Mouse (Mus musculus) ovary, adult 18-20 months (tissue): ENCODE data around the gene Abca8b.
"Not testable (repeated sequence)": the region's sequence is repeated elsewhere in the genome, so short reads cannot be mapped to it uniquely, and the experiment has no call there.

ENCODE experiments used
- DNase-seq: peaks from one replicate; pipeline ENCODE4 v3.0.0; 2022; ENCODE audit warnings: low spot score, mixed read lengths

Gene Abca8b

DNA sequence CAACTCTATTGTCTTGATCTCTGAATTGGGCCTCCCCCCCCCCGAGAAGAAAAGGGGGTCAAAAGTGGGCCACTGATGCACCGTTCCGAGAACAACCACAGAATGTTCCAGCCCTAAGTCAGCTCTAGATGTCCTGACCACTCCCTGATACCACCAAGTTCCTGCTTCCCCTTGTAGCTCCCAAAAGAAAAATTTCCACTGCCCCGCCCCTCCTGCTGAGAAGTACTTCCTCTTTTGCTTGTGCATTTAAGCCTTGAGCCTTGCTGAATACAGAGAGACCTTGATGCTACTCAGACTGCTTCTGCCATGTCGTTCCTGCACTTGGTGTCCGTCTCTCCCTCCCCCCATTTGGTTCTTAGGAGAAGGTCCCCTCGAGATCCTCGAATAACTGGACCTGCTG lies 82.5 kb downstream of the Abca8b start:
- not testable (repeated sequence) for DNase-seq

DNA sequence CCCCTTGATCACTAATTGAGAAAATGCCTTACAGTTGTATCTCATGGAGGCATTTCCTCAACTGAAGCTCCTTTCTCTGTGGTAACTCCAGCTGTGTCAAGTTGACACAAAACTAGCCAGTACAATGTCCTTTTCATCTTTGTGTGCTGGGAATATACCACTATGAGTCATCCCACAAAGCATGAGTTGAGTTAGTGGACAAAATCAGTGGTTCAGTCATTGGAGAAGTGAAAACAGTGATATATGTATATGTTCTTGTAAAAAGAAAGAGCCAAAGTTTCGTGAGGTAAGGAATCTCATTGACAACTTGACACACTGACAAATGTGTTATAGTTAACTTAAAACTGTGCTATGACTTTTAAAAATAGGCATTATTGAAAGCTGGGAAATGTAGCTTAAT lies 83.5 kb downstream of the Abca8b start:
- not testable (repeated sequence) for DNase-seq

- no peak for DNase-seq
Observed at GRCm38 (mm10) chr11:109909801-109910200, 85.8 kb downstream of the Abca8b start.

- DNase-seq, result peak; percentile 5
Observed at GRCm38 (mm10) chr11:109908207-109909031, 87.2 kb downstream of the Abca8b start.

GRCm38 (mm10) chr11:109907508-109907907 lies 88.1 kb downstream of the Abca8b start:
- no peak for DNase-seq

GRCm38 (mm10) chr11:109902616-109903598 lies 92.7 kb downstream of the Abca8b start:
- DNase-seq, result no peak

GRCm38 (mm10) chr11:109900491-109901241 lies 95.0 kb downstream of the Abca8b start:
- no peak for DNase-seq

GRCm38 (mm10) chr11:109898791-109899467 lies 96.7 kb downstream of the Abca8b start:
- DNase-seq, result no peak

DNA sequence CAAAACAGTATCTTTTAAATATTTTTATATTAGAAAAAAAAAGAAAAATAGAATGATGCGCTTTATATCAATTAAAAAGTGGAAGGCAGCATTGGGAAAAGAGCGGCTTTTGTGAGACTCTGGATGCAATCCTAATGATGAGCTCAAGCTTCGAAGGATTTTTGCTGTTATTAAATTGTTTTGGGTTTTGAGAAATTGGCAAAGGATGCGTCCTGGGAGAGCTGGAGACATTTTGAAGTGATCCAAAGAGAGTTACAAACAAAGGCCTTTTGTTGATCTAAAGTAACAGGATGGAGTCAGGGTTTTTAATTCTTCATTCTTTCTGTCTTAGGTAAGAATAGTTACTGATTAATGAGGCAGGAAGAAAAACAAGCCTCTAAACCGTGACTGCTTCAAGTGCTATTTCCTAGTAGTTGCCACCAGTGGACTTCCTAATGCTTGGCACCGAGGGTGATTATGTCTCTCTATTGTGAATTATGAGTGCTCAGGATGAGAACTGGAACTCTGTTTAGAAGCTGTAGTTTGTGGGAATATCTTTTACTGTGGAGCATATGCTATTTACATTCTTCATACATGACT lies 99.6 kb downstream of the Abca8b start:
- DNase-seq, result no peak

DNA sequence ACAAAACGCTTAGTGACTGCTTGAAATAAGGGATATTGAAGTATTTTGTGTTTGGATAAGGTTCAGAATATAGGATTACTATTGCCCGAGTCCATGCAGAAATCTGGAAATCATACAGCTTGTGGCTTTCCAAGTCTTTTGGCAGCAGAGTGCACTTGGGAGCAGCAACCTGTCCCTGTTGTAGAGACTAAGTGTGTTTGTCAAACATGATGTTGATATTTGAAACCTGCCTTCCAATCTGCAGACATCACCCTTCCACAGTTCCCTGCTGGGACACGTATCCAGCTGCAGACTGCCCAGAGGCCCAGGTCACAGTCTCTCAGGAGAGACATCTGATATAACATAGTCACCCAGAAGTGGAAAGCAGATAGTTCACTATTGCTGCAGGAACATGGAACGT lies 100.1 kb downstream of the Abca8b start:
- no peak for DNase-seq

DNA sequence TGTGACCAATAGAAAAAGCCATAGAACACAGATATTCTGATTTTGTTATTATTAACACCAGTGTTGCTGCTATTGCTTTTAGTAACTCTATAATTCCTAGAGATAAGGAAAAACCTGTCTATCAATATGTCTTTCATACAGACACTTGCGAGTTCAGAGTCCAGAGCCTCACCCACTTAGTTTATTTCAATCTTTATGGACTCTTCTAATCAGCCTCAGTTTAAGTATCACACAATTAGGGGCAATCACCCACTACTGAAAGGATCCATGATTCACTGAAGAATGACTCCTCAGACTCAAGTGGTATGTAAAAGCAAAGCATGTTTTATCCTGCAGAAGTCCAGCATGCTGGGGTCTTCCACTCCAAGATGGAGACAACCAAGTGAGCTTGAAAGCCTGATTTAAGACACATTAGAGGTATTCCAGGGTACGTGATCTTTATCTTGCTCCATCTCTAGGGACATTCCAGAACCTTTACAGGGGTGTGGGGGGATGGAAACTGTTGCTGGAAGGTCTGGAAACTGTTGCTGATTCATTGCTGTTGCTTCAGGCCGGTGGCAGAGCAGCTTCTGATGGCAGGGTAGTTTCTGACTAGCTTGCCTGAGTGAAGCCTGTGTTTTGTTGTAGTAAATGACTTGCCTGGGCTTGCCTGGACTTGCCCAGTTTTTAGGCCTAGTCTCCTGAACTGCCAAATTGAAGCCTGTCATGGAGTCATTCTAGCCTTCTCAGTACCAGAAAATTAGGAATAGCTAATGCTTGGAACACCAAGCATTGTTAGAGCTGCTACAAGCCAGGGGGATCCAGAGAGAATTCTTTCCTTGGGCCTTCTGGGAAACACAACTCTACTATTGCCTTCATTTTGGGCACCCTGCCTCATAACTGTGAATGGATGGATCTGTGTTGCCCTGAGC lies 101.5 kb downstream of the Abca8b start:
- DNase-seq, result no peak

GRCm38 (mm10) chr11:109891989-109892386 lies 103.7 kb downstream of the Abca8b start:
- peak; percentile 4 for DNase-seq

DNA sequence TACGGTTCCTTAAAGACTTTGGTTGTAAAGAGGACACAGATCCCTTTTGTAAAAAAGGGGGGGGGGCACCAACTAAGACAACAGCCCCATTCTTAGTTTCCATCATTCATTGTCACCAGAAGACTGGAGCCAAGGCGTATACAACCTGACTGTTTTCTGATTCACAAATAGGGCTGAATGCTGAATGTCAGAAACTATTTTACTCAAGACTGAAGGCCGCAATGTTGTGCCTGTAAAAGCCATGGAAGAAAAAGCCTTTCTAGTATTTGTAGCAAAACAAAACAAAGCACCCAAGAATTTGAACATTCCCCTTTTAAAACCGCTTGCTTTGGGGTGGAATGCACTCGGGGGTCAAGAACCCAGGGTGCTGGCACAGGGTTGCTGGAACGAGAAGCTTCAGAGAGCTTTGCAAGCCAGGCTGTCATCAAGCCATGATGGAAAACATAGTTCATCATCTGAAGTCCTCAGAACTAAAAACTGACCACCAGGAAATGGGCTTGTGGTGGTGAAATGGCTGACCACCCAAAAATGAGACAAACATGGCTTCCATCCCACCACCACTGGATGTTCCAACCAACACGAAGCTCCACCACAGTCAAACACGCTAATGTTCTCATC lies 104.2 kb downstream of the Abca8b start:
- no peak for DNase-seq

- no peak for DNase-seq
Observed at GRCm38 (mm10) chr11:109889595-109889994, 106.0 kb downstream of the Abca8b start.

- no peak for DNase-seq
Observed at GRCm38 (mm10) chr11:109886757-109887156, 108.9 kb downstream of the Abca8b start.

DNA sequence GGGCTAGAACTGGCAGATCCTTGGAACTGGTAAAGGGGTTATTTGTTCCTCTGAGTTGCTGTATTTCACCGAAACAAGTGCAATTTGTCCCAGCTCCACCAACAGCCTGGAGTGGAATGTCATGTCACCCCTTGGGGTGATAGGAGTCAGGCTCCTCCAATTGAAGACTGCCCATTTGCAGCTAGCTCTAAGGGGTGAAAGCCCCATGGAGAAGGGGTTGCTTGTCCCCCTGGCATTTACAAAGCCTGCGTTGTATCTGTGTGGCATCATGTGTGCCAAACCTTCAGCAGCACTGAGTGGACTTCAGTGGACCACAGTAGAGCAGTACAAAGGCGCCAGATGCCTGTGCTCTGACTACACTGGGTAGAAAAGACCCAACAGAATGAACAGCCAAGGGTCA lies 110.1 kb downstream of the Abca8b start:
- no peak for DNase-seq

DNA sequence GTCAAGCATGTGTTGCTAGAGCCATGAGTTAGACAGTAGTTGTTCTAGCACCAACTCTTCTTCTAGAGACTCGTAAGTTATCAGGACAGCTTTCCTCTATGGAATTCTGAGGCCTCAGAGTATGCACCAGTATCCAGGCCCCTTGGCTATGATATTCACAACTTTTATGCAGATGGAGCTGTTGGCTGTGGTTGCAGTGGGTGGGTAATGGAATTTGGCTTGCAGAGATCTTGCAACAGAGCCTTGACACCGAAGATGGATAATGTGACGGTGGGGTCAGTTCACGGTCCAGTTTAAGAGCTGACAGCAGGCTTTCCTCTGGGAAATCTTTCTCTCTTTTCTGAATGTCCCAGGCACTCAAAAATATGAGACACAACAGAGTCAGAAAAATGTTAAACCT lies 110.8 kb downstream of the Abca8b start:
- DNase-seq, result no peak

DNA sequence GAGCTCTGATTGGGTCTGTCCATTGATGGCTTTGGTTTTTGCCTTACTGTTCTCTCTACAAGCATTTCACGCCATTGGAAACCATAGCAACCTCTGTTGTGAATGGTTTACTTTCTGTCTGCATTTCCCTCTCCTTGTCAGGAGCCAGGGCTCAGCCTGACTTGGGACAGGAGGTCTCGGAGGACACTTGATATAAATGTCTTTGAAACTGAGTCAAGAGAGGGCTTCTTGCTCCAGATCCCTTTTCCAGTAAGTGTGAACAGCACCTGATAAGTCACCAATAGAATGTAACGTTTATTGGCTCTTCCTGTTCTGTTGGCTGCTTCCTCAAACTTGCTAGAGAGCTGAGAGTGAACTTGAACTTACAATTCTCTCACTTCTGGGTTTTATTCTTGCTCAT lies 111.5 kb downstream of the Abca8b start:
- DNase-seq, result no peak
